Mouse (Mus musculus): ENCODE results near the gene Prrc2b. TPM values are rescaled to one million over a fixed set of nuclear protein-coding genes. Genes with fewer than 3 reads are reported as not detected.

Gene Prrc2b
- polyA plus RNA-seq, 1 experiment: 35.1 TPM

DNA sequence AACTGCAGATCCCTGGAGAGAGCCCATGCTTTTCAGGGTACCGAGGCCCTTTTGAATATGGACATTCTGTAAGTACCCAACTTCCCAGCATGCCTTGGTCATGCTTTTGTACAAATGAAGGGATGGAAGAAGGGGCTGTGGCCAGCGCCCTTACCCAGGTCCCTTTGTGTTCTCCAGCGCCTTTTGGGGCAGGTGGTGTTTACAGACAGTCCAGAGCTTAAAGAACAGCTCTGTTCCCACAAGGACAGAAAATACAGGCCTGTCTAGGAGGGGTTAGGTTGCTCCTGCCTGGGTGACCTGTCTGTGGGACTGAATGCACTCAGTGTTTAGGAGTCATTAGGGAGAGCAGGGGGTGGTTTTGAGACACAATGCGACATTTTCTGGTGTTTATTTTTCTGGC, 6.4 kb downstream of the Prrc2b start:
- peaks cover 34% of the 10 kb centered on the region; the same call in 1 of the 2 replicates for H3K4me1 ChIP-seq (ENCODE audit: control insufficient read depth, insufficient read depth, insufficient read length)
- no peaks in the 10 kb centered on the region for H3K36me3 ChIP-seq (ENCODE audit: control insufficient read depth, insufficient read depth, low read length)

DNA sequence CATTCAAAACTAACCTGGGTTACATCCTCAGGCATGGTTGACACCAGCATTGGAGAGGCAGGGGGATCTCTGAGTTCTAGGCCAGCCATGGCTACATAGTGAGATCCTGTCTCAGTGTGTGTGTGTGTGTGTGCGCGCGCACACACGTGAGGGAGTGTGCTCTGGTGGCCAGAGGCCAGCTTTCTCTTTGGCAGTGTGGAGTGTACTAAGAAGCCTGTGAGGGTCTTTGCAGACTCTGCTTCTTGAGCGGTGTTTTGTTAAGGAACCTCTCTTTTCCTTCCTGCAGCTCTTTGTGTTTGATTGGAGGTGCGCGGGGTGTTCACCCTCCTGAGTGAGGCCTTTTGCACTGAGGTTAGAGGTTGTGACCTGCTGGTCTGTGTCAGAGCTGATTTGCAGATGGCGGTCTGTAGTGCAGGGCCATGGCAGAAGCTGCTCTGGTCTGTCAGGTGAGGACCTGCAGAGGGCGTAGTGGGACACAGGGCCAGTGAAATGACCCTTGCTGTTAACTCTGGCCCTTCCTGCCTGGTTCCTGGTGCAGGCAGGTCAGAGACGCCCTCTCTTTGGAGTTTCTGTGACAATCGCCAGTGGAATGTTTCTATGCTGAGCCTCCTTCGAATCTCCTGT, 7.8 kb downstream of the Prrc2b start:
- Histone ChIP-seq H3K4me1 (ENCODE audit: control insufficient read depth, insufficient read depth, insufficient read length) (peaks cover 24% of the 10 kb centered on the region; the same call in 1 of the 2 replicates), H3K36me3 (ENCODE audit: control insufficient read depth, insufficient read depth, low read length) (no peaks in the 10 kb centered on the region), H3K27me3 (ENCODE audit: control insufficient read depth, insufficient read depth, low read length) (no peaks in the 10 kb centered on the region), H3K27ac (ENCODE audit: insufficient read depth, low read length) (no peak overlapping the region), H3K4me3 (ENCODE audit: extremely low read depth, insufficient read depth, insufficient read length) (no peak overlapping the region)
- TF ChIP-seq CTCF (IDR thresholded peaks at IDR 0.05; ENCODE audit: extremely low read depth, insufficient read depth, insufficient read length, insufficient replicate concordance) (no peak), POLR2A (IDR thresholded peaks at IDR 0.05; ENCODE audit: low read depth, low read length) (no peak)
- 79% methylated on average over 12 of the region's 12 CpGs for WGBS
- no peak for DNase-seq (ENCODE audit: low read depth in 1 of 2, low spot score in 2 of 2)

More for the DNA sequence above, 6.4 kb downstream of the Prrc2b start:
- 78% methylated on average over 4 of the region's 4 CpGs for whole genome bisulfite sequencing
- Histone ChIP-seq H3K27me3 (ENCODE audit: control insufficient read depth, insufficient read depth, low read length) (no peaks in the 10 kb centered on the region), H3K27ac (ENCODE audit: insufficient read depth, low read length) (no peak overlapping the region), H3K4me3 (ENCODE audit: extremely low read depth, insufficient read depth, insufficient read length) (no peak overlapping the region)
- TF ChIP-seq POLR2A (IDR thresholded peaks at IDR 0.05; ENCODE audit: low read depth, low read length): no peak
- TF ChIP-seq CTCF (IDR thresholded peaks at IDR 0.05; ENCODE audit: extremely low read depth, insufficient read depth, insufficient read length, insufficient replicate concordance): no peak
- no peak for DNase-seq (ENCODE audit: low read depth in 1 of 2, low spot score in 2 of 2)

DNA sequence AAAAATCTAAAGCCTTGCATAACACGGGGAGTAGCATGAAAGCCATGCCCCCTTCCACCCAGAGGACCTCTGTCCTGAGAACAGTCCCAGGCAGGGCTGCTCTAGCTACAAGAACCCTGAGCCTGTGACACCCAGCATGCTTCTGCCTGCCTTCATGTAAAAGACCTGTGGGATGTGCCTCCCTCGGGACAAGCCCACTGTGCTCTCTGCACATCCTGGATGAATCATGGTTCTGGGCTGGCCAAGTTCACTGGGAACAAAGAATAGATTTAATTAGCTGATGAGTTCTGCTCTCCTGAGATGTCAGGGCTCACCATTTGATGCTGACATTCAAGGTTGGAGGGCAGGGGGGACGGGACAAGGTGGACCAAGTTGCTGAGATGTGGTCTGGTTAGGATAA, 9.6 kb downstream of the Prrc2b start:
- H3K36me3 ChIP-seq (ENCODE audit: control insufficient read depth, insufficient read depth, low read length): no peaks in the 10 kb centered on the region
- no peak for DNase-seq (ENCODE audit: low read depth in 1 of 2, low spot score in 2 of 2)
- H3K27ac ChIP-seq (ENCODE audit: insufficient read depth, low read length): no peak overlapping the region
- no peak overlapping the region for H3K4me3 ChIP-seq (ENCODE audit: extremely low read depth, insufficient read depth, insufficient read length)
- TF ChIP-seq POLR2A (IDR thresholded peaks at IDR 0.05; ENCODE audit: low read depth, low read length) (no peak), CTCF (IDR thresholded peaks at IDR 0.05; ENCODE audit: extremely low read depth, insufficient read depth, insufficient read length, insufficient replicate concordance) (no peak)
- WGBS: 79% methylated on average over 3 of the region's 3 CpGs
- peaks cover 17% of the 10 kb centered on the region; the same call in 1 of the 2 replicates for H3K4me1 ChIP-seq (ENCODE audit: control insufficient read depth, insufficient read depth, insufficient read length)
- no peaks in the 10 kb centered on the region for H3K27me3 ChIP-seq (ENCODE audit: control insufficient read depth, insufficient read depth, low read length)

- H3K36me3 ChIP-seq (ENCODE audit: control insufficient read depth, insufficient read depth, low read length): no peaks in the 10 kb centered on the region
- no peak overlapping the region for H3K27ac ChIP-seq (ENCODE audit: insufficient read depth, low read length)
- WGBS: 83% methylated on average over 5 of the region's 5 CpGs
- peaks cover 13% of the 10 kb centered on the region; the same call in 1 of the 2 replicates for H3K4me1 ChIP-seq (ENCODE audit: control insufficient read depth, insufficient read depth, insufficient read length)
- DNase-seq (ENCODE audit: low read depth in 1 of 2, low spot score in 2 of 2): no peak
- TF ChIP-seq CTCF (IDR thresholded peaks at IDR 0.05; ENCODE audit: extremely low read depth, insufficient read depth, insufficient read length, insufficient replicate concordance) (no peak; the same call in 1 of the 2 replicates), POLR2A (IDR thresholded peaks at IDR 0.05; ENCODE audit: low read depth, low read length) (no peak)
- no peaks in the 10 kb centered on the region for H3K27me3 ChIP-seq (ENCODE audit: control insufficient read depth, insufficient read depth, low read length)
- H3K4me3 ChIP-seq (ENCODE audit: extremely low read depth, insufficient read depth, insufficient read length): no peak overlapping the region
Observed at GRCm38 (mm10) chr2:32160967-32161366, 10.1 kb downstream of the Prrc2b start.

GRCm38 (mm10) chr2:32162102-32162501, 11.2 kb downstream of the Prrc2b start:
- Histone ChIP-seq H3K27ac (ENCODE audit: insufficient read depth, low read length) (no peak overlapping the region), H3K4me1 (ENCODE audit: control insufficient read depth, insufficient read depth, insufficient read length) (peaks cover 21% of the 10 kb centered on the region; the same call in 1 of the 2 replicates), H3K27me3 (ENCODE audit: control insufficient read depth, insufficient read depth, low read length) (no peaks in the 10 kb centered on the region), H3K36me3 (ENCODE audit: control insufficient read depth, insufficient read depth, low read length) (no peaks in the 10 kb centered on the region), H3K4me3 (ENCODE audit: extremely low read depth, insufficient read depth, insufficient read length) (no peak overlapping the region)
- no peak for DNase-seq (ENCODE audit: low read depth in 1 of 2, low spot score in 2 of 2)
- 82% methylated on average over 8 of the region's 8 CpGs for WGBS
- no peak for TF ChIP-seq POLR2A (IDR thresholded peaks at IDR 0.05; ENCODE audit: low read depth, low read length)

GRCm38 (mm10) chr2:32162646-32163045, 11.8 kb downstream of the Prrc2b start:
- Histone ChIP-seq H3K4me1 (ENCODE audit: control insufficient read depth, insufficient read depth, insufficient read length) (peaks cover 27% of the 10 kb centered on the region; the same call in 1 of the 2 replicates), H3K36me3 (ENCODE audit: control insufficient read depth, insufficient read depth, low read length) (no peaks in the 10 kb centered on the region)
- WGBS: 88% methylated on average over 4 of the region's 4 CpGs

DNA sequence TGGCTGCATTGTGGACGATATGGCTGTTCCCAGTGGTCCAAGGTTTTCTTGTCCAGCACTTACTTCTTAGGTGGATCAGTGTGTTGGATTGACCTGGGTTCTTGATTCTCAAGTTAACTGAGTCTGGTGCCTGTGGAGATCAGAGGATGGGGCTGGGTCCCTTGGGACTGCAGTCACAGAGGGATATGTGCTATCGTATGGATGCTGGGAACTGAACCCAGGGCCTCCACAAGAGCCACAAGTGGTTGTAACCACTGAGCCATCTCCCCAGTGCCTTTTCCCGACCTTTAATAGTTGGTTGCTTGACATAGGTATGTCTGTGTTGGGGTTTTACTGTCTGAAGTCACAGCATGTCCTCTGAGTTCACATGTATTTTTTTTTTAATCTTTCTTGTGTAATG, 12.2 kb downstream of the Prrc2b start:
- H3K27me3 ChIP-seq (ENCODE audit: control insufficient read depth, insufficient read depth, low read length): no peaks in the 10 kb centered on the region
- peaks cover 30% of the 10 kb centered on the region; the same call in 1 of the 2 replicates for H3K4me1 ChIP-seq (ENCODE audit: control insufficient read depth, insufficient read depth, insufficient read length)
- H3K4me3 ChIP-seq (ENCODE audit: extremely low read depth, insufficient read depth, insufficient read length): no peak overlapping the region
- TF ChIP-seq CTCF (IDR thresholded peaks at IDR 0.05; ENCODE audit: extremely low read depth, insufficient read depth, insufficient read length, insufficient replicate concordance): no peak
- TF ChIP-seq POLR2A (IDR thresholded peaks at IDR 0.05; ENCODE audit: low read depth, low read length): no peak
- WGBS: 79% methylated on average over 3 of the region's 3 CpGs
- no peak for DNase-seq (ENCODE audit: low read depth in 1 of 2, low spot score in 2 of 2)
- H3K36me3 ChIP-seq (ENCODE audit: control insufficient read depth, insufficient read depth, low read length): no peaks in the 10 kb centered on the region
- no peak overlapping the region for H3K27ac ChIP-seq (ENCODE audit: insufficient read depth, low read length)

More at GRCm38 (mm10) chr2:32162646-32163045, 11.8 kb downstream of the Prrc2b start:
- no peak overlapping the region for H3K4me3 ChIP-seq (ENCODE audit: extremely low read depth, insufficient read depth, insufficient read length)
- H3K27me3 ChIP-seq (ENCODE audit: control insufficient read depth, insufficient read depth, low read length): no peaks in the 10 kb centered on the region
- no peak for DNase-seq (ENCODE audit: low read depth in 1 of 2, low spot score in 2 of 2)
- TF ChIP-seq POLR2A (IDR thresholded peaks at IDR 0.05; ENCODE audit: low read depth, low read length) (no peak), CTCF (IDR thresholded peaks at IDR 0.05; ENCODE audit: extremely low read depth, insufficient read depth, insufficient read length, insufficient replicate concordance) (no peak)
- no peak overlapping the region for H3K27ac ChIP-seq (ENCODE audit: insufficient read depth, low read length)

Measured in spleen, adult 2 months (tissue).